Mouse (Mus musculus) liver, postnatal 0 days (tissue): ENCODE data around the gene 6030468B19Rik.

Source experiments
- CTCF ChIP-seq: sonication (generic); IDR thresholded peaks from 2 replicates; pipeline ENCODE4 v1.5.1; 2016; ENCODE audit warnings: antibody characterized with exemption, low read depth
- EP300 ChIP-seq: IDR thresholded peaks from 2 replicates; pipeline ENCODE4 v1.6.1; 2016; ENCODE audit warnings: antibody characterized with exemption, low read depth, mild to moderate bottlenecking

- no peak for TF ChIP-seq CTCF
- TF ChIP-seq EP300 = no peak
Observed at GRCm38 (mm10) chr11:117751544-117751943, 45.9 kb upstream of the 6030468B19Rik start.
